Mouse (Mus musculus) spleen, embryonic (tissue): Measurements from ENCODE around the gene Gm5800.
"Not testable (repeated sequence)": the region's sequence is repeated elsewhere in the genome, so short reads cannot be mapped to it uniquely, and the experiment has no call there.

ENCODE experiments used
- CTCF ChIA-PET: fragments of 350-600 bp; sonication (Branson Sonifier 250); formaldehyde crosslinking; loops from one replicate; lab custom pipeline; 2022; lab: Charles Lee

Gene Gm5800

GRCm38 (mm10) chr14:51717083-51717482 lies at the start of gene Gm5800:
TSS of gene Gm5800 (minus strand) at chr14:51717183.
- CTCF ChIA-PET, result no interaction called here

DNA sequence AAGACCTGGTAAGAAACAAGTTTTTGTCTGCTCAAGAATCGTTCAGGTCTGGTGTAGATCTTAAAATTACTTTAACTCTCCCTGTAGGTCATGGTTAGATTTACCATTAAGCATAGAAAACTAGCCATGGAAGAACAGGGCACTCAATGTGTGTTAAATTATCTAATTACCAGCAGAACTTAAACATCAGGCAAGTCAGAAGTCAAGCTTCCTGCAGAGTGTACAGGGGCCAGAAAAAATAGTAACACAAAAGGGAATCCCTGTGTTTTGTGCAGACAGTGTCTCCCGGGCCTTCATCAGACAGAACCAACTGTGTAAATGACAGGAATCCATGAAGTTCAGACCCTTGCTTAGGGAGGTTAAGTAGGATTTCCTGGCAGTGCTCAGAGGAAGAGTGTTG lies 39.0 kb upstream of the Gm5800 start:
- CTCF ChIA-PET, result no interaction called here

GRCm38 (mm10) chr14:51740347-51741170 lies 23.6 kb upstream of the Gm5800 start:
- CTCF ChIA-PET, result no interaction called here

- CTCF ChIA-PET, result no interaction called here
Observed at GRCm38 (mm10) chr14:51739150-51739993, 22.4 kb upstream of the Gm5800 start.

- CTCF ChIA-PET, result no interaction called here
Observed at GRCm38 (mm10) chr14:51738411-51739149, 21.6 kb upstream of the Gm5800 start.

GRCm38 (mm10) chr14:51737967-51738366 lies 21.0 kb upstream of the Gm5800 start:
- CTCF ChIA-PET, result no interaction called here

GRCm38 (mm10) chr14:51695368-51695767 lies 21.6 kb downstream of the Gm5800 start, which contains the start of gene Gm17079:
TSS of gene Gm17079 (minus strand) at chr14:51695468.
- CTCF ChIA-PET, result not testable (repeated sequence)

DNA sequence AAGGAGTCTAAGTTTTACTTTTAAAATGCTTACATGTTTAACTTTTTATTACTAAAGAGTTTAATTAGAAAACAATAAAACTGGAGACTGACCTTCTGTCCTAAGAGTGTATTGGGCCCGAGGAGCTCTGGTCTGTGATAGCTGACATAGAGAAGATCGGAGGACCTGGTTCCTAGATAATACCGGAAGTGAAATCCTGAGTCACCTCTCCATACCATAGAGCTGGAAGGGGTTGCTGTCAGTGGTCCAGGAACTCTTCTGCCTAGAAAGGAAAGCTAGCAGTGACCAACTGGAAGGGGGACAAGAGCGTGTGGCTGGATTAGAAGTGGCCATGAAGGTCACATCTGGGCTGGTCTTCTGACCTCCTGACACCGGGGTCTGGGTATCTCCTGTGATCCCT lies 39.7 kb downstream of the Gm5800 start:
- CTCF ChIA-PET, result no interaction called here
